Mouse (Mus musculus): ENCODE results near the gene Hgf. TPM values are rescaled to one million over a fixed set of nuclear protein-coding genes. Genes with fewer than 3 reads are reported as not detected.
A peak's percentile ranks its signal among the peaks of the same experiment; 100 is the strongest.

Gene Hgf
- polyA plus RNA-seq, 1 experiment from 2014 or later: 0.12 TPM

DNA sequence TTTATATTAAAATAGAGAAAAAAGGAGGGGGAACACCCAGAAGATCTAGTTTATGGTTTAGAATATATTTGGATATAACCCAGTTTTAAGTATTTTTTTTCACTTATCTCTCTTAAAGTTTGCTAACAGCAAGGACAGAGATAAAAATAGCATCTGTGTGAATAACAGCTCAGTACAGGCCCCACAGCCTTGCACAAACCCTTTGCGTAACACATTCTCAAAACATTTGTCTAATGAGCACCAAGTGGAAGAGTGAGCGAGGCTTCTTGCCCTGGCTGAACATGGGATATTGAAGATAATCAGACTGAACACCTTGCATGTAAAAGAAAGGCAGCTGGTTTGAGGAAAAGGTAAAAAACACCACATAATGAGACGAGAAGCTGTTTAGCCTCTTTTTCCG lies 15.7 kb downstream of the Hgf start:
- H3K27me3 ChIP-seq (ENCODE audit: control insufficient read depth, insufficient read depth, low read length): no peaks in the 10 kb centered on the region
- no peak overlapping the region for H3K9ac ChIP-seq (replicated peaks; ENCODE audit: low read length)
- ATAC-seq (ENCODE audit: low FRiP score, low TSS enrichment): no peak
- H3K9me3 ChIP-seq (ENCODE audit: control insufficient read depth, low read length): no peaks in the 10 kb centered on the region
- no peak overlapping the region for H3K4me2 ChIP-seq (ENCODE audit: low read length)
- H3K36me3 ChIP-seq (ENCODE audit: control insufficient read depth, insufficient read depth, low read length): no peaks in the 10 kb centered on the region
- no peak overlapping the region for H3K27ac ChIP-seq (replicated peaks; ENCODE audit: low read depth, low read length)
- 74% methylated on average over 4 of the region's 4 CpGs for WGBS
- no peaks in the 10 kb centered on the region for H3K4me1 ChIP-seq (ENCODE audit: control insufficient read depth, insufficient read depth, low read length)
- no peak overlapping the region for H3K4me3 ChIP-seq (replicated peaks; ENCODE audit: low read depth, low read length)
- DNase-seq: no peak

DNA sequence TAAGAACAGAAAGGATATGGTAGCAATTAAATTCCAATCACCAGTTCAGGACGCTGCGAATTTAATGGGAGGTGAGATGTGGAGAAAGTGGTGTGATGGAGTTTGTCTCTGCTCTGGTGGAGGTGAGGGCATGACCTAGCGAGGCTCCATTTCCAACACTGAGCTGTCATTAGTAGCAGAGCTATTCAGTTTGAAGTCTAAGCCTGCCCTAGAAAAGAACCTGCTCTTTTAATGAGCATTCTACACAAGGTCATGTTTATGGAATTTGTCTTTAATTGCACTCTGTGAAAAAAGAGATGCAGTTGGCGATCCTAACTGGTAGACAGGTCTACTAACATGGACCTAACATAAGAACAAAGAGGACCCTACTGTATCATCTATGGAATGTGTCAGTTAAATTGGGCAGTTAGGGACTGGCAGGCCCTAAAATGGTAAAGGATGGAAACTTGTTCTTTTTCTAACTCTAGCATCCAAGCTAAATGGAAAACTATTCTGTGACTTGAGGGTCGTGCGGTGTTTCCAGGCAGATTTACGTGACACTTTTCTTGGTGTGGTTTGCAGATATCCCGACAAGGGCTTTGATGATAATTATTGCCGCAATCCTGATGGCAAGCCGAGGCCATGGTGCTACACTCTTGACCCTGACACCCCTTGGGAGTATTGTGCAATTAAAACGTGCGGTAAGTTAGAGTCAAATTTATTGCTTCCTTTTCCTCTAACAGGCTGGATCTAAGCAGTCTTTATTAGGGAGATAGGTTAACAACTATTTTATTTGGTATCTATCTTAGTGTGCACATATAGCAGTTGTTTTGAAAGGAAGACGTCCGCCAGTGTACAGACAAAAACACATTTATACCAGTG lies 24.8 kb downstream of the Hgf start:
- H3K4me1 ChIP-seq (ENCODE audit: control insufficient read depth, insufficient read depth, low read length): no peaks in the 10 kb centered on the region
- no peaks in the 10 kb centered on the region for H3K9me3 ChIP-seq (ENCODE audit: control insufficient read depth, low read length)
- WGBS: 74% methylated on average over 14 of the region's 14 CpGs
- H3K36me3 ChIP-seq (ENCODE audit: control insufficient read depth, insufficient read depth, low read length): no peaks in the 10 kb centered on the region
- H3K27me3 ChIP-seq (ENCODE audit: control insufficient read depth, insufficient read depth, low read length): no peaks in the 10 kb centered on the region
- ATAC-seq (ENCODE audit: low FRiP score, low TSS enrichment): no peak
- no peak overlapping the region for H3K4me3 ChIP-seq (replicated peaks; ENCODE audit: low read depth, low read length)
- no peak overlapping the region for H3K27ac ChIP-seq (replicated peaks; ENCODE audit: low read depth, low read length)
- DNase-seq: no peak
- H3K9ac ChIP-seq (replicated peaks; ENCODE audit: low read length): no peak overlapping the region
- no peak overlapping the region for H3K4me2 ChIP-seq (ENCODE audit: low read length)

DNA sequence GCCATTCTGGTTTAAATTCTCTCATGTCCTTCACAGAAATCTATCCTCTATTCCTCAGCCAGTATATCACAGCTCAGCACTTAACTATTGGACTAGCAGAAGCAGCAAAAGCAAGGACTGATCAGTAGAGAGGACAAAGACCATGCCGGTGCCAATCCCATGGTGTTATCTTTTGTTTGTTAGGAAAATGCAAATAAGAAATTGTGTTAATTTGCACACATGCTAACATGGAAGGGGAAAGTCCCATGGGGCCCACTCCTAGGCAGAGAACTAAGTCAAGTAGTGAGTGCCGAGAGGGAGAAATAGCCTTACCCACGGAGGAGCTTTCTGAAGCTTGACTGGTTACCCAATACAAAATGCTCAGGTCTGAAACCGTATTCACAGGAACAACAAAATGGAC lies 42.4 kb downstream of the Hgf start:
- H3K36me3 ChIP-seq (ENCODE audit: control insufficient read depth, insufficient read depth, low read length): no peaks in the 10 kb centered on the region
- no peaks in the 10 kb centered on the region for H3K4me1 ChIP-seq (ENCODE audit: control insufficient read depth, insufficient read depth, low read length)
- no peak overlapping the region for H3K9ac ChIP-seq (replicated peaks; ENCODE audit: low read length)
- peak; percentile 14; the same call in 1 of the 2 replicates for ATAC-seq (ENCODE audit: low FRiP score, low TSS enrichment)
- 64% methylated on average over 4 of the region's 4 CpGs for WGBS
- DNase-seq: peak; percentile 46
- H3K27ac ChIP-seq (replicated peaks; ENCODE audit: low read depth, low read length): no peak overlapping the region
- no peaks in the 10 kb centered on the region for H3K27me3 ChIP-seq (ENCODE audit: control insufficient read depth, insufficient read depth, low read length)
- H3K4me3 ChIP-seq (replicated peaks; ENCODE audit: low read depth, low read length): no peak overlapping the region
- H3K9me3 ChIP-seq (ENCODE audit: control insufficient read depth, low read length): no peaks in the 10 kb centered on the region
- H3K4me2 ChIP-seq (ENCODE audit: low read length): no peak overlapping the region

DNA sequence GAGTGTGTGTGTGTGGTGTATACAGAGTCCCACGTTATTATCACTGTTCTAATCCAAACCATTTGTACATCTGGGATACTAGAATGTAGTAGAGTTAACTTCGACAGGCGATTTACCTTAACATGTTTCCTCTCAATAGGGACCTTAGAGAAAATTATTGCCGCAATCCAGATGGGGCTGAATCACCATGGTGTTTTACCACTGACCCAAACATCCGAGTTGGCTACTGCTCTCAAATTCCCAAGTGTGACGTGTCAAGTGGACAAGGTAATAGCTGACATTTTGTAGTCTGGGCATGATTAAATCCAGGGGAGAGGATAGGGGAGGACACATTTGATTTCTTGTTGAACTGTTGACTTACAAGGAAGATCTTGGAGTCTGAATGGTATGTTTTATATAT lies 44.7 kb downstream of the Hgf start:
- WGBS: 76% methylated on average over 6 of the region's 6 CpGs
- Histone ChIP-seq H3K4me3 (replicated peaks; ENCODE audit: low read depth, low read length) (no peak overlapping the region), H3K9ac (replicated peaks; ENCODE audit: low read length) (no peak overlapping the region), H3K4me2 (ENCODE audit: low read length) (no peak overlapping the region), H3K36me3 (ENCODE audit: control insufficient read depth, insufficient read depth, low read length) (no peaks in the 10 kb centered on the region), H3K9me3 (ENCODE audit: control insufficient read depth, low read length) (no peaks in the 10 kb centered on the region), H3K4me1 (ENCODE audit: control insufficient read depth, insufficient read depth, low read length) (no peaks in the 10 kb centered on the region), H3K27me3 (ENCODE audit: control insufficient read depth, insufficient read depth, low read length) (no peaks in the 10 kb centered on the region), H3K27ac (replicated peaks; ENCODE audit: low read depth, low read length) (no peak overlapping the region)
- no peak for DNase-seq
- ATAC-seq (ENCODE audit: low FRiP score, low TSS enrichment): no peak

DNA sequence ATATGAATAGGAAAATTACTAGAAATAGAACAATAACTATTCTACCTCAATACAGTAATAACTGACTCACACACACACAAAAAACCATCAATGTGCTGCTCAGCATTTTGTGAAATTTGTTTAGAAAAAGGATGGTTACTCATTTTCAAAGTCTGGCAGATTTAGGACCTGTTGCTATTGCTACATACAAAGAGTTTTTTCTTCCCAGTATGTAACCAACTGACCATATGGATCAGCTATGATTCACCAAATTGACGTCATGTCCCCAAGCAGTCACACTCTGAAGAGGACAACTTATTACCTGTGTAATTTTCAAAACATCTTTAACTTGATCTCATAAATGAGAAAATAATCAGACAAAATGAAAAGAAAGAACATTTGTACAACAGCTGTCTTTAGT lies 48.2 kb downstream of the Hgf start:
- WGBS: 91% methylated on average over 1 of the region's 1 CpGs

GRCm38 (mm10) chr5:16632996-16633395 lies 79.7 kb downstream of the Hgf start:
- 57% methylated on average over 1 of the region's 1 CpGs for WGBS
- no peak overlapping the region for H3K4me2 ChIP-seq (ENCODE audit: low read length)
- H3K27ac ChIP-seq (replicated peaks; ENCODE audit: low read depth, low read length): no peak overlapping the region
- H3K4me3 ChIP-seq (replicated peaks; ENCODE audit: low read depth, low read length): no peak overlapping the region
- no peak for DNase-seq
- H3K9ac ChIP-seq (replicated peaks; ENCODE audit: low read length): no peak overlapping the region
- H3K4me1 ChIP-seq (ENCODE audit: control insufficient read depth, insufficient read depth, low read length): no peaks in the 10 kb centered on the region
- no peaks in the 10 kb centered on the region for H3K9me3 ChIP-seq (ENCODE audit: control insufficient read depth, low read length)
- no peaks in the 10 kb centered on the region for H3K27me3 ChIP-seq (ENCODE audit: control insufficient read depth, insufficient read depth, low read length)
- H3K36me3 ChIP-seq (ENCODE audit: control insufficient read depth, insufficient read depth, low read length): no peaks in the 10 kb centered on the region
- ATAC-seq (ENCODE audit: low FRiP score, low TSS enrichment): no peak

More for the DNA sequence above, 48.2 kb downstream of the Hgf start:
- Histone ChIP-seq H3K4me1 (ENCODE audit: control insufficient read depth, insufficient read depth, low read length) (no peaks in the 10 kb centered on the region), H3K9me3 (ENCODE audit: control insufficient read depth, low read length) (no peaks in the 10 kb centered on the region), H3K36me3 (ENCODE audit: control insufficient read depth, insufficient read depth, low read length) (no peaks in the 10 kb centered on the region), H3K4me2 (ENCODE audit: low read length) (no peak overlapping the region), H3K27ac (replicated peaks; ENCODE audit: low read depth, low read length) (no peak overlapping the region), H3K9ac (replicated peaks; ENCODE audit: low read length) (no peak overlapping the region), H3K4me3 (replicated peaks; ENCODE audit: low read depth, low read length) (no peak overlapping the region), H3K27me3 (ENCODE audit: control insufficient read depth, insufficient read depth, low read length) (no peaks in the 10 kb centered on the region)
- DNase-seq (no peak), ATAC-seq (ENCODE audit: low FRiP score, low TSS enrichment) (no peak)

GRCm38 (mm10) chr5:16646417-16646816 lies 93.1 kb downstream of the Hgf start:
- Histone ChIP-seq H3K4me2 (ENCODE audit: low read length) (no peak overlapping the region), H3K27me3 (ENCODE audit: control insufficient read depth, insufficient read depth, low read length) (no peaks in the 10 kb centered on the region), H3K36me3 (ENCODE audit: control insufficient read depth, insufficient read depth, low read length) (no peaks in the 10 kb centered on the region), H3K27ac (replicated peaks; ENCODE audit: low read depth, low read length) (no peak overlapping the region), H3K9ac (replicated peaks; ENCODE audit: low read length) (no peak overlapping the region), H3K9me3 (ENCODE audit: control insufficient read depth, low read length) (no peaks in the 10 kb centered on the region), H3K4me3 (replicated peaks; ENCODE audit: low read depth, low read length) (no peak overlapping the region), H3K4me1 (ENCODE audit: control insufficient read depth, insufficient read depth, low read length) (no peaks in the 10 kb centered on the region)
- WGBS: 74% methylated on average over 7 of the region's 7 CpGs
- no peak for DNase-seq
- ATAC-seq (ENCODE audit: low FRiP score, low TSS enrichment): no peak

GRCm38 (mm10) chr5:16647701-16648100 lies 94.4 kb downstream of the Hgf start:
- Histone ChIP-seq H3K4me2 (ENCODE audit: low read length) (no peak overlapping the region), H3K4me1 (ENCODE audit: control insufficient read depth, insufficient read depth, low read length) (no peaks in the 10 kb centered on the region), H3K27ac (replicated peaks; ENCODE audit: low read depth, low read length) (no peak overlapping the region), H3K4me3 (replicated peaks; ENCODE audit: low read depth, low read length) (no peak overlapping the region), H3K9ac (replicated peaks; ENCODE audit: low read length) (no peak overlapping the region), H3K27me3 (ENCODE audit: control insufficient read depth, insufficient read depth, low read length) (no peaks in the 10 kb centered on the region), H3K9me3 (ENCODE audit: control insufficient read depth, low read length) (no peaks in the 10 kb centered on the region), H3K36me3 (ENCODE audit: control insufficient read depth, insufficient read depth, low read length) (no peaks in the 10 kb centered on the region)
- DNase-seq: no peak
- no peak for ATAC-seq (ENCODE audit: low FRiP score, low TSS enrichment)

DNA sequence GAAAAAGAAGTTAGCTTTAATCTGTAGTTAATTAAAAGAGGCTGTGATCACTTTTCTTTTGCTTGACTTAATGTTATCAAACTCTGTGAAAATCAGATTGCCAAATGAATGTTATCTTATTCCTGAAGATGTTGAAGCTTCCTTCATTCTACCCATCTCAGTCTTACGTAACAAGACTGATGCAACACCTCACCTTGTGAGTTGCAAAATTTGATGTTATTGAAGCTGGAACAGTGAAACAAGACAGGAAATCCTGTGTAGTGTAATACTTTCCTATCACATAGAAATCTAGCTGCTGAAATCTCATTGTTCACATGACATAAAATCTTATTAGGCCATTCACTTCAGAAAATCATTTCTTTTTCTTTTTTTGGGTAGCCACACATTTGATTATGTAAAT lies 96.9 kb downstream of the Hgf start:
- no peak overlapping the region for H3K9ac ChIP-seq (replicated peaks; ENCODE audit: low read length)
- no peaks in the 10 kb centered on the region for H3K27me3 ChIP-seq (ENCODE audit: control insufficient read depth, insufficient read depth, low read length)
- H3K9me3 ChIP-seq (ENCODE audit: control insufficient read depth, low read length): no peaks in the 10 kb centered on the region
- H3K4me1 ChIP-seq (ENCODE audit: control insufficient read depth, insufficient read depth, low read length): no peaks in the 10 kb centered on the region
- ATAC-seq (ENCODE audit: low FRiP score, low TSS enrichment): no peak
- no peak overlapping the region for H3K4me2 ChIP-seq (ENCODE audit: low read length)
- no peaks in the 10 kb centered on the region for H3K36me3 ChIP-seq (ENCODE audit: control insufficient read depth, insufficient read depth, low read length)
- WGBS: 88% methylated on average over 1 of the region's 1 CpGs
- H3K4me3 ChIP-seq (replicated peaks; ENCODE audit: low read depth, low read length): no peak overlapping the region
- no peak for DNase-seq
- no peak overlapping the region for H3K27ac ChIP-seq (replicated peaks; ENCODE audit: low read depth, low read length)

Measured in midbrain, embryonic 14.5 days (tissue).